Mouse (Mus musculus) urinary bladder, postnatal 4 days (tissue): ENCODE data around the gene Haus4.

Source experiments
- DNase-seq, 2 experiments: peaks; one replicate each; pipeline ENCODE4 v3.0.0; 2021 to 2022; ENCODE audit warnings: low spot score in 2 of 2

Haus4 gene

GRCm38 (mm10) chr14:54496706-54497105 is 57.7 kb downstream of the Haus4 start:
- no peak for DNase-seq

GRCm38 (mm10) chr14:54494234-54494633 is 60.2 kb downstream of the Haus4 start:
- no peak for DNase-seq

GRCm38 (mm10) chr14:54493236-54493635 is 61.2 kb downstream of the Haus4 start:
- DNase-seq: no peak

- no peak for DNase-seq
These were observed 61.9 kb downstream of the Haus4 start for GRCm38 (mm10) chr14:54492345-54493131.
